Mouse (Mus musculus): ENCODE measurements at regions not wholly inside any gene's neighbourhood (a gene's known extent, or its start where the extent isn't known, plus 50 kb on each side); places are given as distances from the start of the nearest gene placed in this dataset.

DNA sequence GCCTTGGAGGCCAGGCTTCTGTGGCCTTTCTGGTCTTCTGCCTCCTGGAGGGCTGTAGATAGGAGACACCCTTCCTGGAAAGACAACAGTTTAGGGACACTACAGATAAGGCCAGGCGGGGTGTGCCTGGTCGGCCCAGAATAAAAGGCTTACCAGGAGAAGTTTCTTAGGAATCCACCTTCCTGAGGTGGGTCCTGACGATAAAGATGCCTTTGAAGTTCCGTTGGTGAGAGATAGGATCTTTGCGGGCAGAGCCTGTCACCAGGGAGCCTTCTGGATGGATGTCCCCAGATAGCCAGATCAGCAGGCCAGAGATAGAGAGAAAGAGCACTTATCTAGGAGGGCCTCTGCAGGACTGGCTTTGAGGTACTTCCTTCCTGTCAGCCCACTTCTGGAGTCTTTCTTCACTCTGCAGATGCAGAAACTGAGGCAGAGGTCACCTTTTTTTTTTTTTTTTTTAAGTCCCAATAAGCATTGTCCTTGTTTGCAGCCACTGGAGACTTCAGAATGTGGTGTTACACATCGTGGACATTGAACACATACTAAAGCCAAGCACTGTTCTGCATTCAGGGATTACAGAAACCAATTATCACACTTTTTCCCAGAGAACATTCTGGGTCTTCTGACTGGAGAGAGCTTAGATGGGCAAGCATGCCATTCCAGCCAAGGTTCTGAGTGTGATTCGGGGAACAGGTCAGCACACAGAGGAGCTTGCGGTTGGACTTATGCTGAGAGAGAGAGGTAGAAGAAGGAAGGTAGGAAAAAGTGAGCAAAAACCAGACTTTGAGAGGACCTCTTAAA, 1236.3 kb upstream of the A1bg start:
- H3K27me3 ChIP-seq (ENCODE audit: control insufficient read depth, insufficient read depth, low read length), result no peaks in the 10 kb centered on the region; the same call in 1 of the 2 replicates
- no peak overlapping the region for H3K4me3 ChIP-seq (replicated peaks; ENCODE audit: insufficient read depth, low read depth, low read length)
- 93% methylated on average over 8 of the region's 8 CpGs for WGBS
- DNase-seq, result no peak
- H3K4me1 ChIP-seq (ENCODE audit: control insufficient read depth, insufficient read depth, low read length), result peaks cover 11% of the 10 kb centered on the region; the same call in 1 of the 2 replicates
- TF ChIP-seq CTCF (IDR thresholded peaks at IDR 0.05; ENCODE audit: borderline replicate concordance, insufficient read depth, low read depth, low read length) (no peak), POLR2A (IDR thresholded peaks at IDR 0.05; ENCODE audit: borderline replicate concordance, insufficient read depth, low read length) (no peak)
- no peak overlapping the region for H3K27ac ChIP-seq (ENCODE audit: insufficient read depth, low read length)

DNA sequence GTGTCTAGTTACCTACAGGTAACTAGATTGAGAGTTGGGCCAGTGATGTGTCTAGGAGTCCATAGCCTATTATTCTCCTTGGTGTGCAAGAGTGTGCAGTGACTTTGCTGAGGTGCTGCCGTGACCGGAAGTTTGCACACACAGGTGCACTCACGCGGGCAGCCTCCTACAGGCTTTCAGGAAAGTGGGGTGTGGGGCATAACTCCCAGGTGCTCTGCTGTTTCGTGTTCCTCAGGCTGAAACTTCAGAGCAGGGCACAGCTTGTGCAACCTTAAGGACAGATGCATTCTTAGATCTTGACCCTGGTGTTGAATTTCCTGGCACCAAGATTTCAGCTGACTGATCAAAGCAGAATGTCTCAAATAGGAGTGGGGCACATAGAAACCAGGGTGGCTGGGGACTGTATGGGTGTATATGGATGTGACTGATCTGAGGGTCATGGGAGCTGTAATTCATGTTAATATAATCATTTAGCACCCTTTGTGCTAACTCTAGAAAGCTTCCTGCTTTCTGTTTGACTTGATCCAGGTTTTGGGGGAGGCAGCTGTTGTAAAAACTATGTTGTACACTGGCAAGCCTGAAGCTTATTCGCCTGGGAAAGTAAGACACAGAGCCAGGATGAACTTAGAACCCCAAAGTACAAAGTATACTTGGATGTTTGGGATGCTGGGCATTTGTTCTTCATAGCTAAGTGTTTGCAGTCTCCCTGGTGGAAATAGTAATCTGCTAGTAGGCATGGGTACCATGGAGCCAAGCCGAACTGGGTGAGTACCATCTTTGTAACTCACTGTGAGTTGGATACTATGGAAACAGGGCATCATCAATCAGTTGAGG, 1234.6 kb upstream of the A1bg start:
- 98% methylated on average over 7 of the region's 7 CpGs for WGBS
- H3K4me1 ChIP-seq (ENCODE audit: control insufficient read depth, insufficient read depth, low read length), result peaks cover 11% of the 10 kb centered on the region; the same call in 1 of the 2 replicates
- no peaks in the 10 kb centered on the region; the same call in 1 of the 2 replicates for H3K27me3 ChIP-seq (ENCODE audit: control insufficient read depth, insufficient read depth, low read length)
- no peak overlapping the region for H3K4me3 ChIP-seq (replicated peaks; ENCODE audit: insufficient read depth, low read depth, low read length)
- DNase-seq, result no peak
- H3K27ac ChIP-seq (ENCODE audit: insufficient read depth, low read length), result no peak overlapping the region
- TF ChIP-seq CTCF (IDR thresholded peaks at IDR 0.05; ENCODE audit: borderline replicate concordance, insufficient read depth, low read depth, low read length) (no peak), POLR2A (IDR thresholded peaks at IDR 0.05; ENCODE audit: borderline replicate concordance, insufficient read depth, low read length) (no peak)

DNA sequence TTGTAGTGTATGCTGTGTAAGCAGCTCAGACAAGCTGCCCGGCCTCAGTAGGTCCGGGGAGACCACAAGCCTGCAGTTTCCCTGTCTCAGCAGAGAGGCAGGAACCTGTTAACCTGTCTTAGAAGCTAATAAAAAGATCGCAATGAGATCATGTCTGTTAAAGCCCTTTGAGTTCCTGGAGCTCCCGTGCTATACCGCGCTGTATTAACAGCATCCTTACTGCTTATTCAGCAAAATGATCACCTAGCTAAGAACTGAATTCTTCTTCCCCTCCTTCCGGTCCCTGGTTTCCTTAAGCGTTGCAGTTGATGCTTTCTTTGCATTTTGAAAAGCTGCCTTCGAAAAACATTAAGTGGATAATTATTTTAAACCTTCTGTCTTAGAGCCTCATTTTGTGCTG, 1230.4 kb upstream of the A1bg start:
- no peaks in the 10 kb centered on the region; the same call in 1 of the 2 replicates for H3K27me3 ChIP-seq (ENCODE audit: control insufficient read depth, insufficient read depth, low read length)
- 84% methylated on average over 9 of the region's 9 CpGs for WGBS
- DNase-seq, result no peak
- no peak overlapping the region for H3K27ac ChIP-seq (ENCODE audit: insufficient read depth, low read length)
- no peak for TF ChIP-seq CTCF (IDR thresholded peaks at IDR 0.05; ENCODE audit: borderline replicate concordance, insufficient read depth, low read depth, low read length)
- no peak for TF ChIP-seq POLR2A (IDR thresholded peaks at IDR 0.05; ENCODE audit: borderline replicate concordance, insufficient read depth, low read length)
- 0 out of 2 replicates have a peak, but pooled peaks cover 2% of the 10 kb centered on the region for H3K4me1 ChIP-seq (ENCODE audit: control insufficient read depth, insufficient read depth, low read length)
- no peak overlapping the region for H3K4me3 ChIP-seq (replicated peaks; ENCODE audit: insufficient read depth, low read depth, low read length)

- H3K27ac ChIP-seq (ENCODE audit: insufficient read depth, low read length), result no peak overlapping the region
- no peak for DNase-seq
- H3K4me1 ChIP-seq (ENCODE audit: control insufficient read depth, insufficient read depth, low read length), result 0 out of 2 replicates have a peak, but pooled peaks cover 2% of the 10 kb centered on the region
- TF ChIP-seq POLR2A (IDR thresholded peaks at IDR 0.05; ENCODE audit: borderline replicate concordance, insufficient read depth, low read length), result no peak
- no peak for TF ChIP-seq CTCF (IDR thresholded peaks at IDR 0.05; ENCODE audit: borderline replicate concordance, insufficient read depth, low read depth, low read length)
- WGBS, result 98% methylated on average over 2 of the region's 2 CpGs
- no peak overlapping the region for H3K4me3 ChIP-seq (replicated peaks; ENCODE audit: insufficient read depth, low read depth, low read length)
- no peaks in the 10 kb centered on the region; the same call in 1 of the 2 replicates for H3K27me3 ChIP-seq (ENCODE audit: control insufficient read depth, insufficient read depth, low read length)
Observed at GRCm38 (mm10) chr15:62152133-62152532, 1229.3 kb upstream of the A1bg start.

GRCm38 (mm10) chr15:62151690-62152089, 1228.9 kb upstream of the A1bg start:
- no peak overlapping the region for H3K27ac ChIP-seq (ENCODE audit: insufficient read depth, low read length)
- H3K4me1 ChIP-seq (ENCODE audit: control insufficient read depth, insufficient read depth, low read length), result 0 out of 2 replicates have a peak, but pooled peaks cover 2% of the 10 kb centered on the region
- 99% methylated on average over 3 of the region's 3 CpGs for WGBS
- DNase-seq, result no peak
- H3K4me3 ChIP-seq (replicated peaks; ENCODE audit: insufficient read depth, low read depth, low read length), result no peak overlapping the region
- H3K27me3 ChIP-seq (ENCODE audit: control insufficient read depth, insufficient read depth, low read length), result no peaks in the 10 kb centered on the region; the same call in 1 of the 2 replicates
- no peak for TF ChIP-seq POLR2A (IDR thresholded peaks at IDR 0.05; ENCODE audit: borderline replicate concordance, insufficient read depth, low read length)
- TF ChIP-seq CTCF (IDR thresholded peaks at IDR 0.05; ENCODE audit: borderline replicate concordance, insufficient read depth, low read depth, low read length), result no peak

- no peak for DNase-seq
- Histone ChIP-seq H3K27ac (ENCODE audit: insufficient read depth, low read length) (no peak overlapping the region), H3K4me3 (replicated peaks; ENCODE audit: insufficient read depth, low read depth, low read length) (no peak overlapping the region), H3K27me3 (ENCODE audit: control insufficient read depth, insufficient read depth, low read length) (no peaks in the 10 kb centered on the region; the same call in 1 of the 2 replicates), H3K4me1 (ENCODE audit: control insufficient read depth, insufficient read depth, low read length) (0 out of 2 replicates have a peak, but pooled peaks cover 2% of the 10 kb centered on the region)
- 47% methylated on average over 4 of the region's 4 CpGs for whole genome bisulfite sequencing
- no peak for TF ChIP-seq CTCF (IDR thresholded peaks at IDR 0.05; ENCODE audit: borderline replicate concordance, insufficient read depth, low read depth, low read length)
- no peak for TF ChIP-seq POLR2A (IDR thresholded peaks at IDR 0.05; ENCODE audit: borderline replicate concordance, insufficient read depth, low read length)
Observed at GRCm38 (mm10) chr15:62150296-62150695, 1227.5 kb upstream of the A1bg start.

- no peak for DNase-seq
- Histone ChIP-seq H3K4me3 (replicated peaks; ENCODE audit: insufficient read depth, low read depth, low read length) (no peak overlapping the region), H3K4me1 (ENCODE audit: control insufficient read depth, insufficient read depth, low read length) (0 out of 2 replicates have a peak, but pooled peaks cover 2% of the 10 kb centered on the region), H3K27me3 (ENCODE audit: control insufficient read depth, insufficient read depth, low read length) (no peaks in the 10 kb centered on the region), H3K27ac (ENCODE audit: insufficient read depth, low read length) (no peak overlapping the region)
- 82% methylated on average over 10 of the region's 10 CpGs for WGBS
- TF ChIP-seq POLR2A (IDR thresholded peaks at IDR 0.05; ENCODE audit: borderline replicate concordance, insufficient read depth, low read length), result no peak
- no peak for TF ChIP-seq CTCF (IDR thresholded peaks at IDR 0.05; ENCODE audit: borderline replicate concordance, insufficient read depth, low read depth, low read length)
Observed at GRCm38 (mm10) chr15:62148680-62149237, 1225.9 kb upstream of the A1bg start.

Measured in cerebellum, adult 2 months (tissue).